Mouse (Mus musculus): ENCODE data around the gene Prkg1. TPM values are rescaled to one million over a fixed set of nuclear protein-coding genes. Genes with fewer than 3 reads are reported as not detected.

Prkg1 gene
- total RNA-seq, 2 experiments from 2014 or later = 7.4 to 7.6 TPM

GRCm38 (mm10) chr19:31621716-31622115 lies 143.1 kb downstream of the Prkg1 start:
- no peak for DNase-seq

- DNase-seq = no peak
These were observed 148.0 kb downstream of the Prkg1 start for GRCm38 (mm10) chr19:31616830-31617229.

- no peak for DNase-seq
These were observed 148.7 kb downstream of the Prkg1 start for GRCm38 (mm10) chr19:31616159-31616558.

- DNase-seq = no peak
These were observed 151.7 kb downstream of the Prkg1 start for GRCm38 (mm10) chr19:31613146-31613545.

GRCm38 (mm10) chr19:31602578-31602977 lies 162.3 kb downstream of the Prkg1 start:
- no peak for DNase-seq

GRCm38 (mm10) chr19:31594011-31594410 lies 170.8 kb downstream of the Prkg1 start:
- DNase-seq = no peak

GRCm38 (mm10) chr19:31590701-31591100 lies 174.1 kb downstream of the Prkg1 start:
- no peak for DNase-seq

- DNase-seq = no peak
These were observed 187.7 kb downstream of the Prkg1 start for GRCm38 (mm10) chr19:31577092-31577491.

- no peak for DNase-seq
These were observed 200.5 kb downstream of the Prkg1 start for GRCm38 (mm10) chr19:31564329-31564728.

GRCm38 (mm10) chr19:31546063-31546462 lies 218.8 kb downstream of the Prkg1 start:
- DNase-seq = no peak

GRCm38 (mm10) chr19:31531249-31531740 lies 233.5 kb downstream of the Prkg1 start:
- peak; percentile 63 to 73 for DNase-seq

- peak; percentile 74 to 80 for DNase-seq
These were observed 234.2 kb downstream of the Prkg1 start for GRCm38 (mm10) chr19:31530616-31531015.

GRCm38 (mm10) chr19:31529890-31530289 lies 234.9 kb downstream of the Prkg1 start:
- peak in 1 of 2 experiments; percentile 4 for DNase-seq

- no peak for DNase-seq
These were observed 250.3 kb downstream of the Prkg1 start for GRCm38 (mm10) chr19:31514490-31514889.

- no peak for DNase-seq
These were observed 257.0 kb downstream of the Prkg1 start for GRCm38 (mm10) chr19:31507831-31508230.

GRCm38 (mm10) chr19:31506296-31506695 lies 258.5 kb downstream of the Prkg1 start:
- no peak for DNase-seq

- DNase-seq = no peak
These were observed 259.8 kb downstream of the Prkg1 start for GRCm38 (mm10) chr19:31505041-31505440.

GRCm38 (mm10) chr19:31497386-31497785 lies 267.4 kb downstream of the Prkg1 start:
- no peak for DNase-seq

- no peak for DNase-seq
These were observed 275.2 kb downstream of the Prkg1 start for GRCm38 (mm10) chr19:31489606-31490005.

- peak in 1 of 2 experiments; percentile 1 for DNase-seq
These were observed 293.1 kb downstream of the Prkg1 start for GRCm38 (mm10) chr19:31471766-31472165.

- DNase-seq = no peak
These were observed 304.6 kb downstream of the Prkg1 start for GRCm38 (mm10) chr19:31460188-31460587.

GRCm38 (mm10) chr19:31444101-31444500 lies 320.7 kb downstream of the Prkg1 start:
- no peak for DNase-seq

- DNase-seq = peak in 1 of 2 experiments; percentile 4
These were observed 322.5 kb downstream of the Prkg1 start for GRCm38 (mm10) chr19:31442311-31442710.

- DNase-seq = no peak
These were observed 331.4 kb downstream of the Prkg1 start for GRCm38 (mm10) chr19:31433446-31433845.

- no peak for DNase-seq
These were observed 333.4 kb downstream of the Prkg1 start for GRCm38 (mm10) chr19:31431411-31431810.
